Mouse (Mus musculus) erythroblast, embryonic 14.5 days (primary cell): ENCODE data around the gene Hipk2.

Experiments
- GATA1 ChIP-seq: IDR thresholded peaks from 2 replicates; pipeline ENCODE4 v1.6.1; 2012; ENCODE audit warnings: low read length, inconsistent platforms, mixed read lengths
- TAL1 ChIP-seq: IDR thresholded peaks from 3 replicates; pipeline ENCODE4 v1.6.1; 2012; ENCODE audit warnings: low read length, inconsistent platforms, mixed read lengths

GRCm38 (mm10) chr6:38691052-38691451, 184.9 kb downstream of the Hipk2 start:
- TF ChIP-seq TAL1 = no peak
- no peak for TF ChIP-seq GATA1
